Mouse (Mus musculus) layer of hippocampus, postnatal 25 days (tissue): ENCODE measurements around the gene E130116L18Rik. TPM values are rescaled to one million over a fixed set of nuclear protein-coding genes. Genes with fewer than 3 reads are reported as not detected.
"Not testable (repeated sequence)": the region's sequence is repeated elsewhere in the genome, so short reads cannot be mapped to it uniquely, and the experiment has no call there.

ENCODE experiments used
- DNase-seq, 2 experiments: peaks; one replicate each; pipeline ENCODE4 v3.0.0; 2022; ENCODE audit warnings: mixed read lengths in 2 of 2, low spot score in 1 of 2; ENCODE audit errors: extremely low spot score in 1 of 2
- total RNA-seq, 2 experiments: library from RNA; stranded (reverse); gene quantifications; 2 replicates each; pipeline ENCODE4 v1.2.3; 2021

E130116L18Rik gene
- total RNA-seq = not detected

DNA sequence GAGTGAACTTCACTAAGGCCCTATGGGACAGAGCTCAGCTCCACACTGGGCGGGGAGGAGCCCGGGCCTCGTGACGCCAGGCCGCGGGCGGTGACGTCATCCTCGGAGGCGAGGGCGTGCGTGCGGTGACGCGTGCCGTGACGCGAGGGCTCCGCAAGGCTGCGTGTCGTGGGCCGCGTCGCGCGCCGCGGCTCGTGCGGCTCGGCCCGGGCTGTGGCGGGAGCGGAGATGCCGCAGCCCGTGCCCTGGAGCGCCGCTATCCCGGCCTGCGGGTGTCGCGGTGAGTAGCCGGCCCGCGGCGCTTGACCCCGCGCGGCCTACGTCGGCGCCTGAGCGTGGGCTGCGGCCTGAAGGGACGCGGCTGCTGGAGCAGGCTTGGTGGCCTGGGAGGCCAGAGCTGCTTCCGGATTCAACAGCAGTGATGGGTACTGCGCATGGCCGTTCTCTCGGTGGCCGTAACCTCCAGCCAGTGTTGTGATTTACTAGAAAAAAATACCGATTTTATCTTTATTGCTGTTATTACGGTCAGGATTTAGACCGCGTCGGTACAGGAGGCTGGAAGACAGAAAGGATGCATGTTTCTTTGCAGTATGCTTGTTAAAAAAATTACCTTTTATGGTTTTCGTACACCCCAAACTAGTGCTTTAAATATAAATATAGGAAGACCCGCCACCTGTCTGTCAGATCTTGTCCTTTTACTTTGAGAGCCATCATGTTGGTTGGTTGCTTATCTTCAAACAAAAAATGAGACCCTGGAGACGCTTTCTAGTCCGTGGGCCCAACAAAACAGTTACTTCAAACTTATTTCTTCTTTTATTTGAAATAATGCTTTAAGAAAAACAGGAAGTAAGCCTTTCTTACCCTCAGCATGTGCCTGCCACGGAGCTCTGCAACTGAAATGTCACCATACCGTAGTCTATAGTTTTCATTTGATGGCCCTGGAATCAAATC lies at the start of gene E130116L18Rik:
E130116L18Rik (minus strand) TSS at position 402 of the 951 bp plus-strand sequence.
- peak; percentile 89 to 93 for DNase-seq

DNA sequence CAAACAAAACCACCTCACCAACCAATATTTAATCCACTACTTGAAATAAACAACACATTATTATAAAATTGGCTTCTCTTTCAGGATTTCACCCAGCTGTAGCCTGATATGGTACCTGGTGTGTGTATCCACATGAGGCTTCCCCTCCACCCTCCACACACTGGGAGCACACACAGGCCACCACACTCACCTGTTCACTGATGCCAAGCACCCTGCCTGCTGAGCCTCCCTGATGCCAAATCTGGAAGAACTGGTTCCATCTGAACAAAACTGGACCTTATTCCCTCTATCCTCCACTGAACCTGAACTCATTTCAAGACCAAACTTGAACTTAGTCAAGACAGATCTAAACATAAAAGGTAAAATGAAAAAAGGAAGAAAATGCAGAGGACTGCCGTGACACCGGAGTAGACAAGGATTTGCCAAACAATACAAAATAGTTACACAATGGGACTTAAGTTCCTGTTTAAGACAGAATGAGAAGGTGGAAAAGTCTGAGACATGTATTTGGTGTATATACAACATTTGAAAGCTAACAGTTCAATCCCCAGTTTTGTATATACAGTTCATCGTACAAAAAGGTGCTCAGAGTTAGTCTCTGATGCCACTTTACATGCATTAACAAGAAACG lies 45.4 kb upstream of the E130116L18Rik start:
- DNase-seq = no peak

DNA sequence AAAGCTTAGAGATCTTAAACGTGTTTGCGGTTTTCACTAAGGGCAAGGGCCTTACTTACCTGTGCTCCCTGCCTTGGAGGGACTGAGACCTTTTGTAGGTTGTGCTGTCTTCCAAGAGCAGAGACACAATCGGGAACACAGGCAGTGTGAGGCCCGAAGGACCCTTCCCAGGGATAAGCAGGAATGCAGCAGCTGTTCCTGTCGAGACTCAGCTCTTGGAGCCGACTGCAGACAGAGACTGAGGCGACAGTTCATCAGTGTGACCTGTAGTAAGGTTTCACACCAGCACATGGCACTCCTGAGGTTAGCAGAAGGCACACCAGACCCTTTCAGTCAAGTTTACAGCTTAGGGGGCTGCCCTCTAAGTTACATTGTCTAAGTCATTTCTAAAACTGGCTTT lies 39.3 kb upstream of the E130116L18Rik start:
- no peak for DNase-seq

DNA sequence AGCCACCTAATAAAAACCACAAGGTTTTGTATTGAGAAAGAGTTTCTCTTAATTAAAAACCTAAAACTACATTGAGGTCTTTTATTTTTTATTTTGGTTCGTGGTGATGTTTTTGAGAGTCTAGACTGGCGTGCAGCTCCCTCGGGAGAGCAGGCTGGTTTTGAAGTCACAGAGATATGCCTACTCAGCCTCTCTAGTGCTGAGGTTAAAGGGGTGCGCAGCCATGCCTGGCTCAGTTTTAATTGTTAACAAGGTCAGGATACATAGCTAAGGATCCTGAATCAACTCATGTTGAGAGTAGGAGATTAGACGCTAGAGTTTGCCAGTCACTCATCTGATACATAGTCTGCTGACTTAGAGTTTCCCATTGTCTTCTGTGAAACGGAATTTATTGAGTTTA lies 38.5 kb upstream of the E130116L18Rik start:
- no peak for DNase-seq

DNA sequence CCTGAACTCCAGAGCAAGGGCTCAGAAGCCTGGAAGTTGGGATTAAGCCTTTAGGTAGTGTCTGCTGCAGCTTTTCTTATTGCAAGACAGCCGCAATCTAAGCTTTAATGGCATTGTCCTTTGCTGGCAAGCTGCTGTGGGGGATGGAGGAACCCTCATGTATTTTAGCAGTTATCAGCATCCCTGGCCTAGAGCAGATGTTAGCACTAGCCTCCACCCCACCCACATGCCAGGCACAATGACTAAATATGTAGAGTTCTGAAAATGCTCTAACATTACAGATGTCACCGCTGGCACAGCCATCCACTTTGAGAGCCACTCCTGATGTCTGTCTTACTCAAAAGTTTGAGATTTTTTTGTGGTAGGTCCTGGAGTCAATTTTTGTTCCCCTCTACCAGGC lies 33.7 kb upstream of the E130116L18Rik start:
- no peak for DNase-seq

DNA sequence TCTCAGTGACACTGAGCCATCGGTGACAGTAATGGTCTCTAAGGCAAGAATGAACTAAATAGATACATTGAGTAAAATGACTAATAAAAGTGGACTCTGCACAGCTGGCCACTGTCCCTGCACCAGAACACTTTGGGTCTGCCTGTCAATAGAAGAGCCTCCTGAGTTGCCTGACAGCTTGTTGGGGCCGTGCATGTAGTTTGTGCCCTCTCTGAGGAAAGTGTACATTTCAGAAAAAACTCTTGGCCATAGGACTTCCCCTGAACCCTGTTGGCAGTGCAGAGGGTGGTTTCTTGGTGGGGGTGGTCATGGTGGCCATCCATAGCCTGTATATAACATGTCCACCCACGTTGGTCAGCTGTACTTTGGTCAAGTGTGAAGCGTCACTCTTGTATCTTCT lies 31.5 kb upstream of the E130116L18Rik start:
- no peak for DNase-seq

DNA sequence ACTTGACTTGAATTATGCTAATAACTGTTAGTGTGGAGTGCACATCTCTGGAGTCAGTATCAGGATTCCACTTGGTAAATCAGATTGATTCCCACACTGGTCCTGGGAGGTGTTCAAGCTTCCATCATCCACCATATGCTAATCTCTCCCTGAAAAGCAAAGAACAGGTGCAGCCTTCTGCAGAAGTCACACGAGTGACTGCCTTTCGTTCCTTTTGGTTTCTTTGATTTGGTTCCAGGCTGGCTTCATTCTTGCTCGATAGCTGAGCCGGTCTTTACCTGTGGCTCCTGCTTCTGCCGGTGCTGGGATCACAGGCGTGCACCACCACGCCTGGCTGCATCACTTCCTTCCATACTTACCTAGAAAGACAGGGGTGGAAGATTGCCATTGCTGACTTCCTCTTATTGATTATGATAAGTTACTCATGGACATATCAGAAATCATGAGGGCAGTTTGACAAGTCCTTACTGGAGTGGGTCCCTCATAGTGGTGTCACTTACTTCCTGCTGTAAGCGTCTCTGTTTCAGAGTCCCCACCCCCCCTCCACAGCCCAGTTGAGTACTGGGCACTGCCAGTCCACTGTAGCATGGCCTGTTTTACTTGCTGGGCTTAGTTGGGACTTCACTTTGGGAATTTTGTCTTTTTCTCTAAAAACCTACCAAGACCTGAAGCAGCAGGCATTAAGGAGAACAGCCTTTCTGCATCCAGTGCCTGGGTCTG lies 30.0 kb upstream of the E130116L18Rik start:
- DNase-seq = no peak

DNA sequence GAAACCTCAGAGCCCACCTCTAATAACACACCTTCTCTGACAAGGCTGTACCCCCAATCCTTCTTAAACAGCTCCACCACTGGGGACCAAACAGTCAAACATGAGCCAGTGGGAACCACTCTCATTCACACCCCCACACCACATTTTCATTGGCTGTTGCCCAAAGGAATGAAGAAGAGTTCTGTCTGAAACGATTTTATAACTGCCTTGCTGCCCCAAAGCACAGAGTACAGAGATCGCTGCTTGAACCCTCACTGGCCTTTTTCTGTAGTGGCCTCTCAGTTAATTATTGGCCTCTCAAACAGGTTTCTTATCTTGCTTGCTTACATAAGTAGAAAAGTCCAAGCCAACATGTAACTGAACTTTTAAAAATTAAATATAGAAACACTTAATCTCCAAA lies 29.5 kb upstream of the E130116L18Rik start:
- no peak for DNase-seq

DNA sequence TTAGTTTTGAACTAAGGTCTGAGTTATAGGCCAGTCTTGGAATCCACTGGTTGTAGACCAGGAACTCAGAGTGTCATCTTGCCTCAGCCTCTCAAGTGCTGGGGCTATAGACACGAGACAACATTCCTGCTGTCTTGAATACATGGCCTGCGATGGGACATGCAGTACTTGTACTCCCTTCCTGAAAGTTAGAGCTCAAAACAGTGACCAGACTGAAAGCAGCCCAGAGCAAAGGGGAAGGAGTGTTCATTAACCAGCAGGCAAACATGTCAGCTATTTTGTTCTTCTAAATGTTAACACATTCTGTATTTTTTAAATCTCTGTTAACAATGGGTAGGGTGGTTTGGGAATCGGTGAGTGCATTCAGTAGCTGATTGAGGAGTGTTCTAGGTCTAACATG lies 24.1 kb upstream of the E130116L18Rik start:
- no peak for DNase-seq

DNA sequence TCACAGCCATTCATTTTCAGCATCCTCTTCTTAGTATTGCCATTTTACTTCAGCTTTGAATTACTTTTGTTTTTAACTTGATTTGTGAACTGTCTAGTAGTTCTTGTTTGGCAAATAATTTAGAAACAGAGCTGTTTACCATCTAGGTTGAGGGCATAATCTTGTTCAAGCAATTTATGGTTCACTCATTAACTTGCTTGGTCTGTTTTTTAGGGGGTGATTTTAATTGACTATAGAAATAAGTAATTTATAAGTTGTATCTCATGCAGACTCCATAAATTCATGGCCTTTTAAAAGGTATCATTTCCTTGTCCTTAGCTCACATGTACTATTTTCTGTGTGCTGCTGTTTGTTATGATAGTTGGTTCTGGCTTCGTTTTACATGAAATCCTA lies 23.5 kb upstream of the E130116L18Rik start:
- DNase-seq = no peak

DNA sequence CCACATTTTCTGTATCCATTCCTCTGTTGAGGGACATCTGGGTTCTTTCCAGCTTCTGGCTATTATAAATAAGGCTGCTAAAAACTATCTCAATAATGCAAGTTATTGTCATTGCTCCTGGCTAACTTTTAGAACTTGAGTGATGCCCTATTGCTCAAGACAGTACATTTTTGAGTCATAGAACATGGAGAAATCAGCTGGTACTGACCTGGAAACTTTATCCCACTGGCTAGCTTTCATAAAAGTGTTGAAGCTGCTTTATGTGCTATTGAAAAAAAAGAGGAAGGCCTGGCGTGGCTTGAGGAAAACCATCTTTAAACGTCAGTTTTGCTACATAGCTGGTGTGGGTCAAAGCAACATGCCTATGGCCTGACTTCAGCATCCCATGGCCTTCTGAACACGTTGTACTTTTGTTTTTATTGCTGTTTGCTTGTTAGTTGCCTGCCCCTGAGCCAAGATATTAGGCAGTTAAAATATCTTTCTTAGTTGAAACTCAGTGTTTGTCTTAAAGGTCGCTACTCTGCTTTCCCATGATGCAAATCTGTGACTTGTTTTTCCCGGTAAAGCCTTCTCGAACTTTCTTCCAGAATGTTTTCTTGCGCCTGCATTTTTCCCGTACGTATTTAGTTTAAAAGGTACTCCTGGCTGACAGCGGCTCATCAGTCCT lies 23.0 kb upstream of the E130116L18Rik start:
- DNase-seq = no peak

DNA sequence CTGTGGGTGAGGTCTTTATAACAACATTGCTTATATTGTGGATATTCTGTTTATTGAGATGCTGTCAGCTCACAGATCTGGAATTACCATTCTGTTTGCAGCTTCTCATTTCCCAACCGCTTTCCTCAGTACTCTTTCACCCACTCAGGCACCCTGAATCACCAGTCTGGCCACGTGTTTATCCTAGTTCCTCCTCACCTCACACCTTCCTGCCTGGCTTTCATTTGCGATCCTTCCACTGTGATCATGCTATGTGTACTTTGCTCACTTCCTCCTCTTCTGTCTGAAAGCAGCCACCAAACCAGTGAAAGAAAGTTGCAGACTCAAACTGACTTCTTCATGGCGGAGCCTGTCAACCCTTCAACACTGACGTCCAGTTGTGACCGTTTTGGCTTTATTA lies 20.1 kb upstream of the E130116L18Rik start:
- DNase-seq = no peak

DNA sequence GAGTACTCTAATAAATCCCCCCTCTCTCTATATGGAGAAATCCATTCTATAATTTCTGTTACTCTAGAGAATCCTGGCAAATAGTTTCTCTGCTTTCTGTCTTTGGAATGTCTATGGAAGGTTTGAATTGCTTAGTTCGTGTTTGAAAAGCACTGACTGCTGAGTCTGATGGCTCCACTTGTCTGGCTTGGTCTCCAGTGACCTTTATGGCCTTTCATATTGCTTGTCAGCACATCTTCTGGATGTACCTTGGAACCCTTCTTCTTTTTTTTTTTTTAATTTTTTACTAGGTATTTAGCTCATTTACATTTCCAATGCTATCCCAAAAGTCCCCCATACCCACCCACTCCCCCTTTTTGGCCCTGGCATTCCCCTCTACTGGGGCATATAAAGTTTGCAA lies 1.4 kb upstream of the E130116L18Rik start:
- not testable (repeated sequence) for DNase-seq

DNA sequence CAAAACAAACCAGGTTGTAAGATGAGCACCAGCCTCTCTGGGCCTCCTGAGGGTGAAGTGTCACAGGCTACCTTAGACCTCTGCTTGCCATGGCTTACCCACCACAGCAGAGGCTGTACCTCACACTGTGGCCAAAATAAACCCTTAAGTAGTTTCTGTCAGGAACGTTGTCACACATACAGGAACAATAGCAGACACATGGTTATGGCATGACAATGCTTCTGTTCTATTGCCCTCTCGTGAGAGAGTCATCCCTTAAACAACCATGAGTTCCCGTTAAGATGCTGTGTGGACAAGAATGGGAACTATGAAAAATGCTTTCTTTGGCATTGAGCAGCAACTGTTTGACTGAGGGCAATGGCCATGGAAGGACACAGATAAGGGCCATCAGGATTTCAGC lies 1.3 kb downstream of the E130116L18Rik start, which contains the start of gene Galnt11:
Galnt11 (plus strand) TSS at position 301 of the 400 bp plus-strand sequence.
- no peak for DNase-seq

DNA sequence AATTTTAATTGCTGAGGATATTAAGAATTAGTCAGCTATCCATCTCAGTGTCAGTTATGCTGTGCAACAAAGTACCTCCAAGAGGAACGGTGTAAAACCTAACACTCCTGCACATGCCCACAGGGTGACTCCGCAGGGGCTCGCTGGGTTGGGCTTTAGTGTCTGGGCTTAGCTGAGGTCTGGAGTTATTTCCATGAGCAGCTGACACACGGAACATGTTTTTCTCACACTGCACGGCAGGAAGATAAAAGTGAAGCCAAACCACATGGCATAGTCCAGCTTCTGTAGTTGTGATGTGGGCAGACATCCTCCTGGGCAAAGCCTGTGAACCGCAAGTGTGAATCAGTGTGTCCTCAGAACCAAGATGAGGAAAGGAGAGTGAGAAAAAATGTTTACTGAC lies 7.9 kb downstream of the E130116L18Rik start:
- DNase-seq = no peak

DNA sequence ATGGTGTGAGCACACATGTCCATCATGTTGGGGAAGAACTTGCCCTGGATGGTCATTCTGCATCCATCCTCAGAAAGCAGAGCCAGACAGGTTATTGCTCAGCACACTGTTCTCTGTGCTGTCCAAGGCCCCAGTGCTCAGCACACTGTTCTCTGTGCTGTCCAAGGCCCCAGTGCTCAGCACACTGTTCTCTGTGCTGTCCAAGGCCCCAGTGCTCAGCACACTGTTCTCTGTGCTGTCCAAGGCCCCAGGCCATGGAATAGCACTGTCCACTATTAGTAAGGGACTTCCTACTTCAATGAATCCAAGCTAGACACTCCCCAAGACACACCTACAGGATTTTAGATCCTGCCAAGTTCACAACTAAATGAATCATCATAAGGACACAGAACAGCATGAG lies 9.7 kb downstream of the E130116L18Rik start:
- not testable (repeated sequence) for DNase-seq

DNA sequence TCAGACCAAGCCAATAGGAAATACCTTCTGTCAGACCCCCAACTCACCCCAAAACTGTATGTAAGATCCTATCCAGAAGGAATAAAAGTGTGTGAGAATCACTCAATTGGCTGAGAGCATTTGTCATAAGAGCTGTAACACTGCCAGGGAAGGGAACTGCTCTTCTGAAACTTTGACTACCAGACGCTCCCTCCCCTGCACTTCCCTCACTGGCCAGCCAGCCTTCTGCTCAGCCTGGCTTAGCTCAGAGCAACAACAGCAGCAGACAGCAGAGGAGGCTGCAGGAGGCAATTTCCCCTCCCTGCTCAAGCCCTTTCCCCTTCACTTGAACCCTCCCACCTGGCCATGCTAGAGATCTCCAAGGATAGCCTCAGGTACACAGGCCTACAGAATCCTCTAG lies 11.1 kb downstream of the E130116L18Rik start:
- DNase-seq = peak in 1 of 2 experiments; percentile 11

DNA sequence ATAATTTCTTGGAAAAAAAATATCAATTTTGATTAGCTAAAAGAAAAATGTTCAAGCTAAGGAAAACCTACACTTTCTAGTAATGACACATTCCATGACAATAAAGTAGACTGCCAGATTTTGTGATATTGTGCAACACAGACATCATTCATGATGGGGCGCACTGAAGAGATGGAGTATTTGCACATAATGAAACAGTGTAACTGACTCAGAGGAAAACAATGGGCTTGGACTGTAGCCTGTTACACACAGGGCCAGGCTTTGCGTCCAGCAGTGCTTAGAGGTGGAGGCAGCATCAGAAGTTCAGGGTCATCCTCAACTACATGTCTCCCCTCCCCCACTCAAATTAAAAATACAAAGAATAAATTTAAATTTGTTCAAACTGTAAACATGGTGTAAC lies 32.4 kb downstream of the E130116L18Rik start:
- no peak for DNase-seq

DNA sequence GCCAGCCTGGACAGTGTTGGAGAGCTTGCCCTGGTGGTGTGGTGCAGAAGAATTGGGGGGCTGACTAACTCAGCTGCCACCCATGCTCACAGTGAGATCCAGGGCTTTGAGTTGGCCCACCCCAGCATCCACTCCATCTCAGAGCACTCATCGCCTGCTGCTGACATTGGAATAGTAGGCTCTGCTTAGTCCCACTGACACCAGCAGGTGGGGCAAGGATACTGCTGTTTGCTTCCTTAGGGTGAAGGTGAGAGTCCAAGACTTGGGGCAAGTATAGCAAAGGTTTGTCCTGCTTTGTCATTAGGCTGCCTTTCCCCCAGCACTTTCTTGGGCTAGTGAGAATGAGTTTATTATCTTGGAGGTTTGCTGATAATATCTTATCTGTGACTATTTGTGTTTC lies 34.2 kb downstream of the E130116L18Rik start:
- no peak for DNase-seq

DNA sequence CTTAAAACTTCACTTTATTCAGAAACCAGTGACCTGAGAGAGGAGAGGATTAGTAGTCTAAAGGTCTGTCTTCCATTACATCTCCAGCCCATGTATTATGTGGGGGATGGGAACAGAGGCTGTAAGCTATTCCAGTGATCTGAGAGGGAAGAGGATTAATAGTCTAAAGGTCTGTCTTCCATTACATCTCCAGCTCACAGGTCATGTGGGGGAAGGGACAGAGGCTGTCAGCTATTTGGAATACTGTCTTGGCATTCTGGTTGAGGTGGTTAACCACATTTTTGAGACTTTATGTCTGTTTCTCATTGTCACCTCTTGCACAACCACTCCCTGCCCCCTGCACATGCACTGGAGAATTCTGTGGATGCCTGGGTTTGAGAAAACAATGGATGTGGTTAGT lies 35.2 kb downstream of the E130116L18Rik start:
- no peak for DNase-seq
